Mouse (Mus musculus): ENCODE results near the gene Kif26b.

Kif26b gene

GRCm38 (mm10) chr1:178528431-178529351 lies at the start of gene Kif26b:
Gene Kif26b, plus strand, starts transcription at chr1:178529125.
- DNase-seq, result peak; percentile 91

DNA sequence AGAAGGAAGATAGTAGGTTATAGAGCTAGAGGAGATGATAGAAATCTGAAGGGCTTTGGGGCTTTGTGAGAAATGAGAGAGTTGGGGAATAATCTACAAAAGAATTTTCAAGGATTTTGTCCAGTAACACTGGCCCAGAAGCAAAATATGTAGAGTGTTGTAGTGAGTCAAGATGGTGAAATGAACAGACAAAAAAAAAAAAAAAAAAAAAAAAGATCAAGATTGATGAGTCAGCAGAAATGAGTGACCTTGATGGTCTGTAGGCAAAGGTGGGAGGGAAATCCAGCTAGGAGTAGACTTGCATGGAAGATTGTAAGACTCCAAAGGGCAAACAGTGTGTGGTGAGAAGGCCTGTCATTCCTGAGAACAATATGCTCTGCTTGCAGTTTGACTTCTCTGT lies 45.1 kb upstream of the Kif26b start:
- no peak for DNase-seq

GRCm38 (mm10) chr1:178485138-178485867 lies 43.6 kb upstream of the Kif26b start:
- DNase-seq, result peak; percentile 60

- peak; percentile 64 for DNase-seq
These were observed 43.1 kb upstream of the Kif26b start for GRCm38 (mm10) chr1:178485868-178486220.

- peak; percentile 60 for DNase-seq
These were observed 42.1 kb upstream of the Kif26b start for GRCm38 (mm10) chr1:178486828-178487227.

DNA sequence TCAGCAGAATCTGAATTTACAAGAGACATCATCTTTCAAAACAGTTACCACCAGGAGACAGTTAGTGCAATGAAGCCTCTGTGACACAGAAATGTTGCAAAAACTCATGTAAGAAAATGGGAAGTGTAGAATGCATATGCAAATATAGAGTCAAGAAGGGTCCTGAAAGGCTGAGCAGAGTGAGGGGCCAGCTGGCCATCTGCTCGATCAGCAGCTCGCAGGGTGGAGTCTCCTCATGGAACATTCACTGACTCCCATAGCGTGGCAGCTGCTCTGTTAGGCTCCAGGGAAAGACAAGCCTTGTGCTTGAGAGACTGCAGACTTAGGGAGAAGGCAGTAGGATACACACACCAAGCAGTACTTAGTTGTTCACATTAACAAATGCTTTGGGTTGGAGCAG lies 39.8 kb upstream of the Kif26b start:
- DNase-seq, result peak; percentile 71

GRCm38 (mm10) chr1:178491733-178492132 lies 37.2 kb upstream of the Kif26b start:
- peak; percentile 77 for DNase-seq

DNA sequence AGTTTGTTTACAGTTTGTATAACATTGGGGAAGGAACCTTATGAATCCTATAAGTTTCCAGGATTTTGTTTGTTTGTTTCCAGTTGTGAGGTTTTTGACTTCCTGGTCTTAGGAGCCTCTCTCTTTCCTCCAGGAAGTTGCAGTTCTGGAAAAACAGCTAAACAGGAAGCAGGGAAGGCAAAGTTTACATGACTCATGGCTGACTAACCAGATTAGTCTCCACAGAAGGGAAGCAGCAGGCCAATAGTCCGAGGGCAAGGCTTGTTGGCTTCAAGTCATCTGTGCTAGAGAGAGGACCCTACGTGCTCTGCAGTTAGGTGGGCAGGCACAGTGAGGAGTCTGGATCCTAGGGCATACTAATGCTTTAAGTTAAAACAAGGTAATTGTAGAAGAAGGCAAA lies 36.4 kb upstream of the Kif26b start:
- DNase-seq, result peak; percentile 74

- peak; percentile 22 for DNase-seq
These were observed 32.7 kb upstream of the Kif26b start for GRCm38 (mm10) chr1:178496186-178496585.

DNA sequence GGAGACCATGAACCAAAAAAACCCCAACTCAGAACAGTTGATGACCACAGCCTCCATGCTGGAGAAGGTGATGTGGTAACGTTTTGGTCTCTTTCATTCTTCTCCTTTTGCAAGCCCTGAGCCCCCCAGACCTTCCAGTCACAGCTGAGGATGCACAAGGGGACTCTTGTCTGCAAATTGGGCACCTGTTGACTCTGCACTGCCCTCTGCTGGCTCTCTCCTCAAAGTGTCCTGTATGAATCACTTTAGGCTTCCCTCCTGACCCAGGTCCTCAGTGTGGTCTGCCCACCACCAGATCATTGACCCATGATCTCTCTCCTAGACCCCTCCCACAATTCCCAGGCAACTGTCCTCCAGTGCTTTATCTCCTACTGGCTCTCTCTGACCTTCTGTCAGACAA lies 32.1 kb upstream of the Kif26b start:
- DNase-seq, result peak; percentile 65

GRCm38 (mm10) chr1:178506938-178507337 lies 22.0 kb upstream of the Kif26b start:
- peak; percentile 68 for DNase-seq

GRCm38 (mm10) chr1:178512323-178513031 lies 16.4 kb upstream of the Kif26b start:
- DNase-seq, result peak; percentile 41

- DNase-seq, result peak; percentile 42
These were observed 15.0 kb upstream of the Kif26b start for GRCm38 (mm10) chr1:178513954-178514353.

DNA sequence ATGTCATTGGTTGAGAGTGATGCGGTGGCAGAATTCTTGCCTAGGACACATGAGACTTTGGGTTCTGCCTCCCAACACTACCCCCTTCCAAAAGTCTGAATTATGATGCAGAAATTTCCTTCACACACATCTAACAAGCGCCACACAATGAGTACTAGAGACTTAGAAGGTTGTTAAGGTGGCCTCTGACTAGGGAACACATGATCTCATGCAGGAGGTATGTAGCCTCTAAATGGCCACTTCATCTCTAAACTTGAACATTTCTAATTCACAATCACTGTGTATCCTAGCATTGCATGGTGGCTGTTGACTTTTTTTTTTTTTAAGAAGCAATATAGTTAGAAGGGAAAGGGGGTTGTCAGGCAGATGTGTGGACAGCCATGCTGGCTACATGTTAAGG lies 13.1 kb upstream of the Kif26b start:
- DNase-seq, result peak; percentile 10

- peak; percentile 85 for DNase-seq
These were observed 6.5 kb upstream of the Kif26b start for GRCm38 (mm10) chr1:178522389-178522788.

DNA sequence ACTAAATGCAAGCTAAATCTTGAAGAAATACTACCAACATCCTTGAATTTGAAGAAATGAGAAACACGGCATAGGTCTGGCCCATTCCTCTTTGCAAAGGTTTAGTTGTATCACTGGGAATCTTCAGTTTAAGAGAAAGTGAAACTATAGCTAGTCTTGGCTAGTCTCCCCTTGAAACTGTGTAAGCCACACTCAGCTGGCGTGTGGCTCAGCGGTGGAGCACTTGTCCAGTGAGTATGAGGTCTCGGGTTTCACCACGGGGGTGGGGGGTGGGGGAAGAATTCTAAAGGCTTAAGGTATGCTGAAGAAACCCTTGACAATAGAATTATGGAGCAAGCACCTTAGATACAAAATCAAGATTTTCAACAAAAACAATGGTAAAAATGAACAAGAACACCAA lies 5.8 kb upstream of the Kif26b start:
- DNase-seq, result no peak

GRCm38 (mm10) chr1:178527185-178527546 lies 1.8 kb upstream of the Kif26b start:
- DNase-seq, result peak; percentile 92

DNA sequence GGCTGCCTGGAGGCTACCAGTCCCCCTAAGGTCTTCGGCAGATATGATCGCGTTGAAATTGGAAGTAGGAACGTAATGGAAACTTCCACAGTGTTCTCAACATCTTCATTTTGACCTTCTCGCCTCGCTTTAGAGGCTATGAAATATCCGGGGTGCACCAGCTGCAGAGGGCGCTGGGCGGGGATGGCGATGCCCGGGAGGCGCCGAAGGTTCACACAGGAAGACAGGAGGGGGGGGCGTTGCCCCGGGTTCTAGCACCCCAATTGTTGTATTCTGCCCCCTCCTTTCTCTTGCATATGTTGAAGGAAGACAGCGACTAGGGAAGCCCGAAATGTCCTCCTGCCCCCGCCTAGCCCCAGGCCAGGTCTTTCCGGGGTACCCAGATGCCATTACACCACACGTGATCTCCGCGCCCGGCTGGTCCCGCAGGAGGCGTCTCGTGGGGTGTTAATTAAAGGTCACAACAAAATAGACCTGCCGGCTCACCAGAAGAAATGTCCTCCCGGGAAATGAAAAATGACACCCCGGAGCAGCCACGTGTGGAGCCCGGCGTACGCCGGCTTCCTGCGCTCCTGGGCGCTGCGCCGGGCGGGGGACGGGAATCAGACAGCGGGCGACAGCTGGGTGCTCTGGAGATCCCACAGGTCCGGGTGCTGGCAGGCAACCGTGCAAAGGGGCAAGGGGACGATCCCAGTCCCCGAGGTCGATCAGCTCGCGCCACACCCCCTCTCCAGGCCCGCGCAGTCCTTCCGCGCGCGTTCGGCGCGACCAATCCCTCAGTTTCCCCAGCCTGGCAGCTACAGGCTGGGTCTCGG lies 1.2 kb upstream of the Kif26b start:
- peak; percentile 94 for DNase-seq

DNA sequence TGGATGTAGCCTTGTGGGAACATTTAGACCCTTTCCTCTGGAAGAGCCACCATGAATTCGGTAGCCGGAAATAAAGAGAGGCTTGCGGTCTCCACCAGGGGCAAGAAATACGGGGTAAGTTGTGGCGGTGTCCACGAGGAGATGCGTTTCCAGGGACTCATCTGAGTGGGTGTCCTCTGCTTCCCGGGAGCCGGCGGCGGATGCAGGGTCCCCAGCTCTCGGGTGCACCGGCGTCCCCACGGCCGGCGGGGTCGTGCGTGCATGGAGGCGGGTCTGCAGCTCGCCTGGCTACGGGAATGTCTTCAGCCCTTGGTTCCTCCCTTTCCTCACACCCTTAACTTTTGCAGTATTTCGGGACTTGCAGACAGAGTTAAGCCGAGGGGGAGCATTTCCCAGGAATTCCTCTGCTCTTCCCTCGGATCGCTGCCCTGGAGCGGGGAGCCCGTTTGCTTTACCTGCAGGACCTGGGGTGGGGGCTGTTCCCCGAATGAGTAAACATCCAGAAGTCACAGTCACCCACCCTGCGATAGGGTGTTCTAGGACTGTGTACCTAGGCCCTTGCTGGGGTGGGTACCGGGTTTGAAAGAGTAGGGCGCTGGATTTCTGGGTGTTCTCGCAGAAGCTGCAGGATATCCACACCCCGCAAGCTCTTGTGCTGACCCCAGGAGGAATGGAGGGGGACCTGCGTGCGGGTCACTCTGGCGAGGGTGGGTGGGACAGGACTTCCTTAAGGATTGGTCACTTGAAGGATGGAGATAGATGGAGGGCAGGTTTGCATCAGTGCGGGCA lies 781 bp downstream of the Kif26b start:
- no peak for DNase-seq

GRCm38 (mm10) chr1:178530301-178531078 lies 1.6 kb downstream of the Kif26b start:
- peak; percentile 96 for DNase-seq

- DNase-seq, result no peak
These were observed 11.3 kb downstream of the Kif26b start for GRCm38 (mm10) chr1:178540247-178540646.
